Mouse (Mus musculus): ENCODE data around the gene Ankrd60.

The Ankrd60 gene

GRCm38 (mm10) chr2:173584361-173584760 lies 6.2 kb upstream of the Ankrd60 start:
- no peak for DNase-seq (ENCODE audit: low spot score in 2 of 2)

GRCm38 (mm10) chr2:173583455-173583854 lies 5.3 kb upstream of the Ankrd60 start:
- DNase-seq (ENCODE audit: low spot score in 2 of 2): no peak

- no peak for DNase-seq (ENCODE audit: low spot score in 2 of 2)
These were observed 4.7 kb upstream of the Ankrd60 start for GRCm38 (mm10) chr2:173582903-173583302.

- no peak for DNase-seq (ENCODE audit: low spot score in 2 of 2)
These were observed 2.9 kb upstream of the Ankrd60 start for GRCm38 (mm10) chr2:173581096-173581495.

GRCm38 (mm10) chr2:173578595-173578994 lies 430 bp upstream of the Ankrd60 start:
- no peak for DNase-seq (ENCODE audit: low spot score in 2 of 2)

GRCm38 (mm10) chr2:173564179-173564578 lies 14.0 kb downstream of the Ankrd60 start:
- no peak for DNase-seq (ENCODE audit: low spot score in 2 of 2)

- DNase-seq (ENCODE audit: low spot score in 2 of 2): peak in 1 of 2 experiments; percentile 32
These were observed 14.8 kb downstream of the Ankrd60 start for GRCm38 (mm10) chr2:173563336-173563735.

- DNase-seq (ENCODE audit: low spot score in 2 of 2): peak in 1 of 2 experiments; percentile 65
These were observed 16.2 kb downstream of the Ankrd60 start for GRCm38 (mm10) chr2:173561851-173562442.

- DNase-seq (ENCODE audit: low spot score in 2 of 2): no peak
These were observed 19.3 kb downstream of the Ankrd60 start for GRCm38 (mm10) chr2:173558754-173559396.

- DNase-seq (ENCODE audit: low spot score in 2 of 2): no peak
These were observed 24.3 kb downstream of the Ankrd60 start for GRCm38 (mm10) chr2:173553863-173554262.

- no peak for DNase-seq (ENCODE audit: low spot score in 2 of 2)
These were observed 27.5 kb downstream of the Ankrd60 start for GRCm38 (mm10) chr2:173550681-173551080.

GRCm38 (mm10) chr2:173549236-173549635 lies 28.9 kb downstream of the Ankrd60 start:
- no peak for DNase-seq (ENCODE audit: low spot score in 2 of 2)

GRCm38 (mm10) chr2:173545992-173546703 lies 32.0 kb downstream of the Ankrd60 start:
- peak; percentile 22 to 73 for DNase-seq (ENCODE audit: low spot score in 2 of 2)

- no peak for DNase-seq (ENCODE audit: low spot score in 2 of 2)
These were observed 35.4 kb downstream of the Ankrd60 start for GRCm38 (mm10) chr2:173542716-173543115.

GRCm38 (mm10) chr2:173541748-173542147 lies 36.4 kb downstream of the Ankrd60 start:
- DNase-seq (ENCODE audit: low spot score in 2 of 2): no peak

GRCm38 (mm10) chr2:173539781-173540180 lies 38.4 kb downstream of the Ankrd60 start:
- DNase-seq (ENCODE audit: low spot score in 2 of 2): no peak

GRCm38 (mm10) chr2:173535886-173536285 lies 42.3 kb downstream of the Ankrd60 start:
- DNase-seq (ENCODE audit: low spot score in 2 of 2): no peak

GRCm38 (mm10) chr2:173535390-173535789 lies 42.8 kb downstream of the Ankrd60 start:
- DNase-seq (ENCODE audit: low spot score in 2 of 2): peak in 1 of 2 experiments; percentile 11

- DNase-seq (ENCODE audit: low spot score in 2 of 2): no peak
These were observed 43.6 kb downstream of the Ankrd60 start for GRCm38 (mm10) chr2:173534581-173534980.

GRCm38 (mm10) chr2:173532711-173533462 lies 45.3 kb downstream of the Ankrd60 start:
- DNase-seq (ENCODE audit: low spot score in 2 of 2): no peak

GRCm38 (mm10) chr2:173528493-173528892 lies 49.7 kb downstream of the Ankrd60 start:
- DNase-seq (ENCODE audit: low spot score in 2 of 2): no peak

GRCm38 (mm10) chr2:173522376-173522775 lies 55.8 kb downstream of the Ankrd60 start, which contains the start of gene 1700021F07Rik:
1700021F07Rik (plus strand) TSS chr2:173522586.
- DNase-seq (ENCODE audit: low spot score in 2 of 2): no peak

All from left cerebral cortex, adult 9 months (tissue).